Mouse (Mus musculus): ENCODE measurements around the gene Cacng2. TPM values are rescaled to one million over a fixed set of nuclear protein-coding genes. Genes with fewer than 3 reads are reported as not detected.

Gene Cacng2
- polyA plus RNA-seq, 1 experiment from 2014 or later, result 13.6 TPM

Other genes starting within 250 kb of the Cacng2 start
- gene Txn2, start 191.0 kb downstream of the Cacng2 start, polyA plus RNA-seq (2015; fragmentation: Nextera tagmentation; extraction: Ambion mirVana), result 187 and 190 TPM in 2 replicates
- gene Foxred2, start 163.3 kb downstream of the Cacng2 start, polyA plus RNA-seq (2015; fragmentation: Nextera tagmentation; extraction: Ambion mirVana), result 9.2 and 11.0 TPM in 2 replicates
- 164 and 166 TPM in 2 replicates for gene Eif3d, start 149.2 kb downstream of the Cacng2 start, polyA plus RNA-seq (2015; fragmentation: Nextera tagmentation; extraction: Ambion mirVana)
- gene Ift27, start 54.1 kb upstream of the Cacng2 start, polyA plus RNA-seq (2015; fragmentation: Nextera tagmentation; extraction: Ambion mirVana), result 90.0 and 104 TPM in 2 replicates
- gene Pvalb, start 86.4 kb upstream of the Cacng2 start, polyA plus RNA-seq (2015; fragmentation: Nextera tagmentation; extraction: Ambion mirVana), result 1.3 and 1.8 TPM in 2 replicates
- gene Ncf4, start 124.8 kb upstream of the Cacng2 start, polyA plus RNA-seq (2015; fragmentation: Nextera tagmentation; extraction: Ambion mirVana), result 0.54 and 1.6 TPM in 2 replicates
- 0.08 and 0.11 TPM in 2 replicates for gene Csf2rb2, start 185.7 kb upstream of the Cacng2 start, polyA plus RNA-seq (2015; fragmentation: Nextera tagmentation; extraction: Ambion mirVana)
- gene Csf2rb, start 205.7 kb upstream of the Cacng2 start, polyA plus RNA-seq (2015; fragmentation: Nextera tagmentation; extraction: Ambion mirVana), result 0.35 and 0.48 TPM in 2 replicates